In genomic region chrX:74103457-74104188, GRCm38 (mm10) we compare ENCODE assay signal across 18 mouse cellular contexts. TPM values are rescaled to one million over a fixed set of nuclear protein-coding genes. Genes with fewer than 3 reads are reported as not detected.
A peak's percentile ranks its signal among the peaks of the same experiment; 100 is the strongest.
DNase-seq lines count a peak whose midpoint lies in the region; ATAC-seq and TF ChIP-seq lines count a peak whose summit lies in the region.
"Had no signal": no experiment of that assay in that cellular context is flagged by ENCODE, and none has a peak within 500 bp of the region (broad histone marks: within the 10 kb centered on the region; RNA-seq: fewer than 3 reads in every experiment).

No protein-coding gene starts in this region.

- no peak overlapping the region for H3K4me3 ChIP-seq in lung, postnatal 0 days (ENCODE audit: low read depth, low read length)
- H3K4me3 ChIP-seq: erythroblast, embryonic 14.5 days; neural tube, embryonic 15.5 days had no signal

- no peak overlapping the region for H3K9ac ChIP-seq in lung, postnatal 0 days (replicated peaks; ENCODE audit: low read depth)
- H3K9ac ChIP-seq: neural tube, embryonic 15.5 days had no signal

- H3K36me3 ChIP-seq in lung, postnatal 0 days (ENCODE audit: insufficient read depth, low read length): no peaks in the 10 kb centered on the region
- H3K36me3 ChIP-seq: neural tube, embryonic 15.5 days had no signal

- peak; percentile 6 for DNase-seq in gastrocnemius, postnatal 25 days
- no peak for DNase-seq in gastrocnemius, postnatal 36 days
- peak; percentile 2 to 65 for DNase-seq in left cerebral cortex, postnatal 25 days (ENCODE audit: low spot score in 2 of 2)
- no peak for DNase-seq in left cerebral cortex, adult 11 months (ENCODE audit: low spot score)
- DNase-seq in heart, adult 9 months (ENCODE audit: low spot score in 2 of 2): peak; percentile 34 to 36
- peak; percentile 3 to 8 for DNase-seq in heart, postnatal 36 days
- no peak for DNase-seq in lung, postnatal 0 days (ENCODE audit: low spot score)
- DNase-seq: adrenal gland, adult 8-10 months; thymus, postnatal 36 days had no signal

- no peak for TF ChIP-seq EP300 in lung, postnatal 0 days (IDR thresholded peaks at IDR 0.05)

- no peaks in the 10 kb centered on the region for H3K9me3 ChIP-seq in lung, postnatal 0 days (ENCODE audit: low read length)
- H3K9me3 ChIP-seq: neural tube, embryonic 15.5 days had no signal

- H3K4me1 ChIP-seq in lung, postnatal 0 days (ENCODE audit: insufficient read depth, low read depth, low read length): no peaks in the 10 kb centered on the region
- H3K4me1 ChIP-seq: neural tube, embryonic 15.5 days had no signal

- no peak; the same call in 1 of the 2 replicates for TF ChIP-seq CTCF in lung, postnatal 0 days (IDR thresholded peaks at IDR 0.05)

- H3K27ac ChIP-seq in lung, postnatal 0 days (ENCODE audit: low read length): no peak overlapping the region
- H3K27ac ChIP-seq: hindbrain, postnatal 0 days; neural tube, embryonic 15.5 days had no signal

- intact Hi-C loops in gastrocnemius, postnatal 36 days (cut with DNase I): loop anchor here (5.0 kb wide), 1 partner anchor 71 kb away; no protein-coding TSS in a partner anchor
- intact Hi-C loops in left cerebral cortex, postnatal 25 days (cut with DNase I): no loop called here
- intact Hi-C loops in heart, postnatal 36 days (cut with DNase I): no loop called here

- 56% methylated on average over 4 of the region's 4 CpGs for WGBS in lung, postnatal 0 days

- H3K27me3 ChIP-seq in lung, postnatal 0 days (replicated peaks; ENCODE audit: insufficient read depth, low read length): no peaks in the 10 kb centered on the region
- H3K27me3 ChIP-seq: neural tube, embryonic 15.5 days had no signal

- H3K4me2 ChIP-seq in lung, postnatal 0 days (replicated peaks; ENCODE audit: low read depth, low read length): no peak overlapping the region
- H3K4me2 ChIP-seq: neural tube, embryonic 15.5 days had no signal

- ATAC-seq in erythroblast, adult 5-6 weeks (replicated peaks; ENCODE audit: low FRiP score, poor library complexity, severe bottlenecking): no peak
- no peak for ATAC-seq in lung, postnatal 0 days
- ATAC-seq: CD4-positive, CD25-positive, alpha-beta regulatory T cell, adult 4 months; hindbrain, postnatal 0 days; midbrain, embryonic 16.5 days; Patski had no signal

RNA-seq across cellular contexts. Expression of gene Opn1mw, which starts 23.6 kb away (rescaled TPM):
- total RNA-seq in gastrocnemius, postnatal 25 days (2021): not detected
- not detected for total RNA-seq in gastrocnemius, postnatal 36 days (2021)
- under 1 TPM; 0.50 to 0.62 TPM for total RNA-seq in left cerebral cortex, postnatal 25 days (2021)
- total RNA-seq in heart, postnatal 36 days (2021): not detected
- total RNA-seq in erythroblast, adult 5-6 weeks (2015; ENCODE audit: low replicate concordance): not detected in 2 replicates
- total RNA-seq in erythroblast, adult 5-6 weeks (2017; ENCODE audit: low replicate concordance): not detected in 2 replicates
- not detected in 2 replicates for polyA plus RNA-seq in lung, postnatal 0 days (2015; fragmentation: Nextera tagmentation; extraction: Ambion mirVana)
- total RNA-seq: adrenal gland, adult 8-10 months; hindbrain, postnatal 0 days; liver, adult 2 months had no signal
- polyA plus RNA-seq: CD4-positive, CD25-positive, alpha-beta regulatory T cell, adult 4 months; erythroblast, embryonic 14.5 days; hindbrain, postnatal 0 days; liver, adult 2 months; midbrain, embryonic 16.5 days; neural tube, embryonic 15.5 days; stomach, embryonic 14.5 days had no signal

RNA-seq across cellular contexts. Expression of gene Mecp2, which starts 31.5 kb away (rescaled TPM):
- 10 to 100 TPM; 21.1 to 23.1 TPM for total RNA-seq in gastrocnemius, postnatal 25 days (2021)
- 10 to 100 TPM; 21.6 to 27.7 TPM for total RNA-seq in gastrocnemius, postnatal 36 days (2021)
- 10 to 100 TPM; 80.2 to 84.3 TPM for total RNA-seq in left cerebral cortex, postnatal 25 days (2021)
- 10 to 100 TPM; 30.5 to 36.2 TPM for total RNA-seq in heart, postnatal 36 days (2021)
- total RNA-seq in erythroblast, adult 5-6 weeks (2015; ENCODE audit: low replicate concordance): 8.5 and 9.4 TPM in 2 replicates
- 7.2 and 11.4 TPM in 2 replicates for total RNA-seq in erythroblast, adult 5-6 weeks (2017; ENCODE audit: low replicate concordance)
- polyA plus RNA-seq in lung, postnatal 0 days (2015; fragmentation: Nextera tagmentation; extraction: Ambion mirVana): 9.8 and 10.0 TPM in 2 replicates

Comparison
In these comparisons a context has a peak if more than half of its experiments do, and no peak if none do; other contexts are left out.
1. DNase-seq: peak in gastrocnemius, postnatal 25 days (single experiment), left cerebral cortex, postnatal 25 days (2 of 2), heart, adult 9 months (2 of 2) and heart, postnatal 36 days (2 of 2); none in gastrocnemius, postnatal 36 days (0 of 2), left cerebral cortex, adult 11 months (single experiment) and lung, postnatal 0 days (single experiment).